Mouse (Mus musculus): ENCODE results near the gene Rnf40. TPM values are rescaled to one million over a fixed set of nuclear protein-coding genes. Genes with fewer than 3 reads are reported as not detected.

Gene Rnf40
- 43.8 and 49.5 TPM in 2 replicates for total RNA-seq (2012; rRNA removed)
- 10 to 100 TPM in 1 of 2 experiments, not detected in 1; 75.1 TPM for polyA plus RNA-seq (2012; ENCODE audit: insufficient read depth in 1 of 2, insufficient read length in 2 of 2, low read depth in 1 of 2, low replicate concordance in 2 of 2, missing spikeins in 1 of 2)

GRCm38 (mm10) chr7:127588011-127588871 lies at the start of gene Rnf40, which contains the start of gene Ccdc189:
Gene Rnf40, plus strand, starts transcription at chr7:127588767.
Gene Ccdc189, minus strand, starts transcription at chr7:127588595.
- peaks cover 1 to 30% of the 10 kb centered on the region in 2 experiments; a peak in 3 of 4 replicates for H3K36me3 ChIP-seq (ENCODE audit: control insufficient read depth in 1 of 2, insufficient read depth in 2 of 2, low read length in 2 of 2)
- no peaks in the 10 kb centered on the region for H3K27me3 ChIP-seq (ENCODE audit: control insufficient read depth in 1 of 2, insufficient read depth in 2 of 2, low read length in 2 of 2)
- H3K27ac ChIP-seq (ENCODE audit: control insufficient read depth, low read depth, low read length), result peak within 1 kb of the TSS; percentile 62
- peak within 1 kb of the TSS; percentile 87 for H3K9ac ChIP-seq (ENCODE audit: control insufficient read depth, low read depth, low read length, poor library complexity, severe bottlenecking)
- peak; percentile 99 for DNase-seq (ENCODE audit: low read depth, low spot score)
- H3K4me3 ChIP-seq (ENCODE audit: control insufficient read depth in 1 of 2, insufficient read depth in 1 of 2, low read depth in 2 of 2, low read length in 2 of 2), result peak within 1 kb of the TSS; percentile 90 to 97
- H3K79me2 ChIP-seq (ENCODE audit: control insufficient read depth, insufficient read depth, low read length, poor library complexity), result peaks cover 12% of the 10 kb centered on the region
- peaks cover 6 to 33% of the 10 kb centered on the region in 2 experiments; a peak in 3 of 4 replicates for H3K4me1 ChIP-seq (ENCODE audit: control insufficient read depth in 1 of 2, insufficient read depth in 2 of 2, low read length in 2 of 2)
- no peaks in the 10 kb centered on the region for H3K9me3 ChIP-seq (replicated peaks; ENCODE audit: insufficient read depth, low read length)
- TF ChIP-seq NELFE (IDR thresholded peaks at IDR 0.05; ENCODE audit: low read depth, low read length) (peak; percentile 60), ZMIZ1 (IDR thresholded peaks at IDR 0.05; ENCODE audit: low read depth, low read length) (0 out of 2 replicates have a peak, but pooled peaks have one; percentile 49), USF1 (IDR thresholded peaks at IDR 0.05; ENCODE audit: low read depth, low read length) (peak; percentile 75), MAX (IDR thresholded peaks at IDR 0.05; ENCODE audit: low read length) (peak; percentile 99), KAT2A (conservative IDR thresholded peaks at IDR 0.05; ENCODE audit: low read depth, low read length) (peak; percentile 30; the same call in 1 of the 2 replicates), CTCF (IDR thresholded peaks at IDR 0.05 in 2 of 3, conservative IDR thresholded peaks at IDR 0.05 in 1 of 3; ENCODE audit: control insufficient read depth in 1 of 3, insufficient read depth in 1 of 3, low read depth in 2 of 3, low read length in 3 of 3, poor library complexity in 1 of 3, severe bottlenecking in 1 of 3) (no peak), TAL1 (IDR thresholded peaks at IDR 0.05; ENCODE audit: low read length) (no peak), NRF1 (IDR thresholded peaks at IDR 0.05; ENCODE audit: insufficient read depth, low read depth, low read length, poor library complexity, severe bottlenecking) (peak; percentile 85), ZKSCAN1 (IDR thresholded peaks at IDR 0.05; ENCODE audit: low read depth, low read length) (no peak), CHD2 (IDR thresholded peaks at IDR 0.05; ENCODE audit: low read length) (no peak), GABPA (IDR thresholded peaks at IDR 0.05; ENCODE audit: low read depth, low read length) (no peak), MYB (IDR thresholded peaks at IDR 0.05; ENCODE audit: low read depth, low read length) (no peak), TBP (IDR thresholded peaks at IDR 0.05; ENCODE audit: low read depth, low read length) (peak; percentile 72; the same call in 1 of the 2 replicates), BHLHE40 (IDR thresholded peaks at IDR 0.05; ENCODE audit: borderline replicate concordance, low read depth, low read length) (peak; percentile 99), ETS1 (IDR thresholded peaks at IDR 0.05; ENCODE audit: low read depth, low read length) (peak; percentile 53; the same call in 1 of the 2 replicates), EP300 (IDR thresholded peaks at IDR 0.05; ENCODE audit: low read depth in 1 of 2, low read length in 2 of 2) (no peak), MEF2A (IDR thresholded peaks at IDR 0.05; ENCODE audit: extremely low read depth, insufficient replicate concordance, low read depth, low read length, poor library complexity, severe bottlenecking) (no peak), ZNF384 (IDR thresholded peaks at IDR 0.05; ENCODE audit: low read depth, low read length) (no peak), TCF12 (IDR thresholded peaks at IDR 0.05; ENCODE audit: low read depth, low read length) (0 out of 2 replicates have a peak, but pooled peaks have one; percentile 21), POLR2AphosphoS2 (IDR thresholded peaks at IDR 0.05; ENCODE audit: low read length) (no peak; the same call in none of the 2 replicates), RAD21 (IDR thresholded peaks at IDR 0.05; ENCODE audit: low read depth, low read length) (no peak), CHD1 (IDR thresholded peaks at IDR 0.05; ENCODE audit: low read depth, low read length) (no peak), GATA1 (IDR thresholded peaks at IDR 0.05; ENCODE audit: low read depth, low read length) (no peak), JUND (IDR thresholded peaks at IDR 0.05; ENCODE audit: low read depth, low read length) (no peak), ELF1 (IDR thresholded peaks at IDR 0.05; ENCODE audit: low read depth, low read length) (peak; percentile 76), SIN3A (IDR thresholded peaks at IDR 0.05; ENCODE audit: low read length) (peak; percentile 99), MYC (IDR thresholded peaks at IDR 0.05; ENCODE audit: low read depth, low read length) (peak; percentile 93), UBTF (IDR thresholded peaks at IDR 0.05; ENCODE audit: borderline replicate concordance, insufficient read depth, low read depth, low read length) (no peak), POLR2A (IDR thresholded peaks at IDR 0.05; ENCODE audit: control insufficient read depth in 1 of 2, insufficient read depth in 1 of 2, low read depth in 1 of 2, low read length in 2 of 2, poor library complexity in 1 of 2) (peak; percentile 41 to 68), E2F4 (IDR thresholded peaks at IDR 0.05; ENCODE audit: borderline replicate concordance, low read depth, low read length) (no peak), SMC3 (IDR thresholded peaks at IDR 0.05; ENCODE audit: low read depth, low read length) (no peak), MXI1 (IDR thresholded peaks at IDR 0.05; ENCODE audit: low read depth, low read length) (peak; percentile 99), MAFK (IDR thresholded peaks at IDR 0.05; ENCODE audit: borderline replicate concordance, low read depth, low read length) (no peak), ZC3H11A (IDR thresholded peaks at IDR 0.05; ENCODE audit: low read depth, low read length) (no peak), MAZ (IDR thresholded peaks at IDR 0.05; ENCODE audit: low read depth, low read length) (peak; percentile 48; the same call in 1 of the 2 replicates)
